Mouse (Mus musculus): ENCODE measurements around the gene Ranbp17. TPM values are rescaled to one million over a fixed set of nuclear protein-coding genes. Genes with fewer than 3 reads are reported as not detected.

The Ranbp17 gene
- total and polyA plus RNA-seq, 3 experiments = 0.09 TPM; not detected in 2

GRCm38 (mm10) chr11:33512854-33513375 is 631 bp downstream of the Ranbp17 start:
- DNase-seq (ENCODE audit: extremely low read depth) = no peak
- no peaks in the 10 kb centered on the region for H3K79me2 ChIP-seq (replicated peaks; ENCODE audit: control insufficient read depth, extremely low read depth, insufficient read depth, poor library complexity, severe bottlenecking)
- H3K36me3 ChIP-seq (replicated peaks in 1 of 2; ENCODE audit: control insufficient read depth in 1 of 2, insufficient read depth in 1 of 2, low read length in 1 of 2) = no peaks in the 10 kb centered on the region
- H3K9ac ChIP-seq (ENCODE audit: insufficient read depth, low read depth) = no peak overlapping the region
- H3K9me3 ChIP-seq (replicated peaks; ENCODE audit: low read length) = peaks cover 18% of the 10 kb centered on the region
- dilution Hi-C loops (cut with MboI; ENCODE audit: extremely low pct_ligation_motif_present, extremely low pct_unique_long_range_greater_than_20kb, low sequenced_read_pairs) (no loop called here), in situ Hi-C loops (cut with MboI; ENCODE audit: low pct_ligation_motif_present, low pct_unique_long_range_greater_than_20kb, low sequenced_read_pairs) (no loop called here)
- H3K4me1 ChIP-seq (ENCODE audit: control insufficient read depth in 1 of 2, insufficient read depth in 2 of 2) = no peaks in the 10 kb centered on the region; a peak in 1 of 4 replicates
- H3K4me3 ChIP-seq (replicated peaks in 1 of 3; ENCODE audit: low read depth in 2 of 3, low read length in 2 of 3, poor library complexity in 1 of 3) = no peak overlapping the region
- no peaks in the 10 kb centered on the region for H3K27me3 ChIP-seq (replicated peaks)
- TF ChIP-seq MXI1 (IDR thresholded peaks at IDR 0.05; ENCODE audit: low read depth, low read length) (no peak), JUND (conservative IDR thresholded peaks at IDR 0.05; ENCODE audit: low read depth, low read length) (no peak), PAX5 (IDR thresholded peaks at IDR 0.05; ENCODE audit: low read length) (no peak), CHD1 (IDR thresholded peaks at IDR 0.05; ENCODE audit: low read depth, low read length) (no peak), IRF4 (IDR thresholded peaks at IDR 0.05; ENCODE audit: low read depth, low read length) (no peak), USF2 (conservative IDR thresholded peaks at IDR 0.05; ENCODE audit: low read depth, low read length) (no peak), POLR2A (IDR thresholded peaks at IDR 0.05; ENCODE audit: low read depth, low read length) (no peak), BHLHE40 (IDR thresholded peaks at IDR 0.05; ENCODE audit: low read depth, low read length) (no peak), KAT2A (IDR thresholded peaks at IDR 0.05; ENCODE audit: insufficient replicate concordance, low read length) (no peak), HCFC1 (IDR thresholded peaks at IDR 0.05; ENCODE audit: low read depth, low read length) (no peak), TBP (conservative IDR thresholded peaks at IDR 0.05; ENCODE audit: low read depth, low read length) (no peak), MAX (IDR thresholded peaks at IDR 0.05; ENCODE audit: low read length) (no peak), ZKSCAN1 (IDR thresholded peaks at IDR 0.05; ENCODE audit: borderline replicate concordance, low read depth, low read length) (no peak), NELFE (IDR thresholded peaks at IDR 0.05; ENCODE audit: low read depth, low read length) (no peak), USF1 (IDR thresholded peaks at IDR 0.05; ENCODE audit: low read depth, low read length) (no peak), MAFK (IDR thresholded peaks at IDR 0.05; ENCODE audit: insufficient replicate concordance, low read length) (no peak), CTCF (conservative IDR thresholded peaks at IDR 0.05 in 1 of 2, IDR thresholded peaks at IDR 0.05 in 1 of 2; ENCODE audit: low read depth in 2 of 2, low read length in 2 of 2) (no peak)
- no peak overlapping the region for H3K27ac ChIP-seq (ENCODE audit: insufficient read depth, low read depth)
- H3K4me2 ChIP-seq (ENCODE audit: insufficient read depth, low read depth, poor library complexity, severe bottlenecking) = no peak overlapping the region

- in situ Hi-C loops (cut with MboI; ENCODE audit: low pct_ligation_motif_present, low pct_unique_long_range_greater_than_20kb, low sequenced_read_pairs) (no loop called here), dilution Hi-C loops (cut with MboI; ENCODE audit: extremely low pct_ligation_motif_present, extremely low pct_unique_long_range_greater_than_20kb, low sequenced_read_pairs) (no loop called here)
- no peak for DNase-seq (ENCODE audit: extremely low read depth)
- Histone ChIP-seq H3K4me3 (replicated peaks in 1 of 3; ENCODE audit: low read depth in 2 of 3, low read length in 2 of 3, poor library complexity in 1 of 3) (no peak overlapping the region), H3K36me3 (replicated peaks in 1 of 2; ENCODE audit: control insufficient read depth in 1 of 2, insufficient read depth in 1 of 2, low read length in 1 of 2) (no peaks in the 10 kb centered on the region), H3K27ac (ENCODE audit: insufficient read depth, low read depth) (no peak overlapping the region), H3K79me2 (replicated peaks; ENCODE audit: control insufficient read depth, extremely low read depth, insufficient read depth, poor library complexity, severe bottlenecking) (no peaks in the 10 kb centered on the region), H3K4me1 (ENCODE audit: control insufficient read depth in 1 of 2, insufficient read depth in 2 of 2) (no peaks in the 10 kb centered on the region), H3K9ac (ENCODE audit: insufficient read depth, low read depth) (no peak overlapping the region), H3K4me2 (ENCODE audit: insufficient read depth, low read depth, poor library complexity, severe bottlenecking) (no peak overlapping the region), H3K9me3 (replicated peaks; ENCODE audit: low read length) (peaks cover 18% of the 10 kb centered on the region), H3K27me3 (replicated peaks) (no peaks in the 10 kb centered on the region)
- TF ChIP-seq MAZ (IDR thresholded peaks at IDR 0.05; ENCODE audit: low read depth, low read length) (no peak), CTCF (conservative IDR thresholded peaks at IDR 0.05 in 1 of 2, IDR thresholded peaks at IDR 0.05 in 1 of 2; ENCODE audit: low read depth in 2 of 2, low read length in 2 of 2) (peak in 1 of 2 experiments; percentile 13; a peak in 1 of 4 replicates), ELF1 (IDR thresholded peaks at IDR 0.05; ENCODE audit: low read depth, low read length) (no peak), HCFC1 (IDR thresholded peaks at IDR 0.05; ENCODE audit: low read depth, low read length) (no peak)
These were observed 4.1 kb downstream of the Ranbp17 start for GRCm38 (mm10) chr11:33509401-33509800.
